Mouse (Mus musculus): Measurements from ENCODE around the gene Desi1.

GRCm38 (mm10) chr15:81954151-81954583, 79.5 kb downstream of the Desi1 start:
- TF ChIP-seq CTCF (IDR thresholded peaks at IDR 0.05) = no peak
- no peak for TF ChIP-seq EP300 (IDR thresholded peaks at IDR 0.05)
